Mouse (Mus musculus): Measurements from ENCODE around the gene Ccni. TPM values are rescaled to one million over a fixed set of nuclear protein-coding genes. Genes with fewer than 3 reads are reported as not detected.

The Ccni gene
- total RNA-seq (2023): 100 to 1,000 TPM; 167 to 171 TPM

GRCm38 (mm10) chr5:93206109-93207005 is at the start of gene Ccni, which contains the start of gene 2010109A12Rik:
Ccni (minus strand) TSS chr5:93206495.
2010109A12Rik (plus strand) TSS chr5:93206518.

Other genes starting within 250 kb of the Ccni start
- not detected for gene Sowahb, start 161.5 kb downstream of the Ccni start, total RNA-seq (2023)
- 10 to 100 TPM; 60.4 to 72.2 TPM for gene Sept11, start 113.1 kb downstream of the Ccni start, total RNA-seq (2023)
- 1 to 10 TPM; 3.1 TPM for gene 2010109A12Rik, start within 50 bp of the Ccni start, total RNA-seq (2023)
- 10 to 100 TPM; 50.8 to 67.8 TPM for gene Ccng2, start 60.8 kb upstream of the Ccni start, total RNA-seq (2023)

Measured in T-cell, adult 66 days (primary cell).